Mouse (Mus musculus): ENCODE data around the gene Skil. TPM values are rescaled to one million over a fixed set of nuclear protein-coding genes. Genes with fewer than 3 reads are reported as not detected.
"Not testable (repeated sequence)": the region's sequence is repeated elsewhere in the genome, so short reads cannot be mapped to it uniquely, and the experiment has no call there.

The Skil gene
- polyA plus RNA-seq, 2 experiments = 13.7 to 20.6 TPM

DNA sequence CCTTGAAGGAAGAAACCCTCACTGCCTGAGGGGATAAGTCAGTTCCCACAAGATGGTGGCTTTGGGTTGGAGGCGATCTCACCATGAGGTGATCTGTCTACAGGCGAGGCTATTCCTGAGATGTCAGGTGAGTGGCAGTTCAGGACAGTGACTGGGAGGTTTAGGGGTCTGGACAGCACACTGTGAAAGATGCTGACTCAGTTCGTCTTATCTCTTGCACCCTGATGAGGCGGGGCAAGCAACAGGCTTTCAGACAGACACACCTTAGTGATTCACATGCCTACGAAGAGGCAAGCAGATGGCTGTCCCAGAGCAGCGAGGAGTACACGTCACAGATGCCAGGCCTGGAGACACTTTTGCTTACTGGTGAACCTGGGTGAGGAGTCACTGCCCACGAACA, 39.4 kb downstream of the Skil start:
- Histone ChIP-seq H3K4me2 (replicated peaks; ENCODE audit: low read depth, low read length, severe bottlenecking) (no peak overlapping the region), H3K36me3 (ENCODE audit: control insufficient read depth, insufficient read depth, low read length) (no peaks in the 10 kb centered on the region), H3K9me3 (ENCODE audit: control insufficient read depth, low read length) (no peaks in the 10 kb centered on the region), H3K27ac (replicated peaks; ENCODE audit: low read depth, low read length) (no peak overlapping the region), H3K27me3 (ENCODE audit: control insufficient read depth, insufficient read depth, low read length) (no peaks in the 10 kb centered on the region), H3K9ac (ENCODE audit: low read depth, low read length, severe bottlenecking) (no peak overlapping the region), H3K4me3 (replicated peaks; ENCODE audit: low read length) (no peak overlapping the region), H3K4me1 (ENCODE audit: control insufficient read depth, insufficient read depth, low read length) (no peaks in the 10 kb centered on the region)
- no peak for ATAC-seq (ENCODE audit: low FRiP score, low read depth)
- TF ChIP-seq POLR2A (IDR thresholded peaks at IDR 0.05; ENCODE audit: borderline replicate concordance, extremely low read depth, insufficient read depth, insufficient read length) = no peak
- DNase-seq (ENCODE audit: low spot score) = no peak
- WGBS = 85% methylated on average over 8 of the region's 8 CpGs

GRCm38 (mm10) chr3:31134696-31135095, 39.8 kb downstream of the Skil start:
- 74% methylated on average over 7 of the region's 7 CpGs for WGBS

GRCm38 (mm10) chr3:31136591-31136990, 41.7 kb downstream of the Skil start:
- not testable (repeated sequence) for H3K9me3 ChIP-seq (ENCODE audit: control insufficient read depth, low read length); H3K4me3 ChIP-seq (replicated peaks; ENCODE audit: low read length); H3K36me3 ChIP-seq (ENCODE audit: control insufficient read depth, insufficient read depth, low read length); DNase-seq (ENCODE audit: low spot score); H3K9ac ChIP-seq (ENCODE audit: low read depth, low read length, severe bottlenecking); H3K4me1 ChIP-seq (ENCODE audit: control insufficient read depth, insufficient read depth, low read length); H3K4me2 ChIP-seq (replicated peaks; ENCODE audit: low read depth, low read length, severe bottlenecking); H3K27me3 ChIP-seq (ENCODE audit: control insufficient read depth, insufficient read depth, low read length); ATAC-seq (ENCODE audit: low FRiP score, low read depth); H3K27ac ChIP-seq (replicated peaks; ENCODE audit: low read depth, low read length)
- WGBS = 59% methylated on average over 4 of the region's 4 CpGs

More at GRCm38 (mm10) chr3:31134696-31135095, 39.8 kb downstream of the Skil start:
- H3K4me1 ChIP-seq (ENCODE audit: control insufficient read depth, insufficient read depth, low read length) = no peaks in the 10 kb centered on the region
- no peak overlapping the region for H3K9ac ChIP-seq (ENCODE audit: low read depth, low read length, severe bottlenecking)
- no peaks in the 10 kb centered on the region for H3K27me3 ChIP-seq (ENCODE audit: control insufficient read depth, insufficient read depth, low read length)
- ATAC-seq (ENCODE audit: low FRiP score, low read depth) = no peak
- no peaks in the 10 kb centered on the region for H3K9me3 ChIP-seq (ENCODE audit: control insufficient read depth, low read length)
- no peak for TF ChIP-seq POLR2A (IDR thresholded peaks at IDR 0.05; ENCODE audit: borderline replicate concordance, extremely low read depth, insufficient read depth, insufficient read length)
- DNase-seq (ENCODE audit: low spot score) = no peak
- no peaks in the 10 kb centered on the region for H3K36me3 ChIP-seq (ENCODE audit: control insufficient read depth, insufficient read depth, low read length)
- no peak overlapping the region for H3K27ac ChIP-seq (replicated peaks; ENCODE audit: low read depth, low read length)
- no peak overlapping the region for H3K4me2 ChIP-seq (replicated peaks; ENCODE audit: low read depth, low read length, severe bottlenecking)
- H3K4me3 ChIP-seq (replicated peaks; ENCODE audit: low read length) = no peak overlapping the region

DNA sequence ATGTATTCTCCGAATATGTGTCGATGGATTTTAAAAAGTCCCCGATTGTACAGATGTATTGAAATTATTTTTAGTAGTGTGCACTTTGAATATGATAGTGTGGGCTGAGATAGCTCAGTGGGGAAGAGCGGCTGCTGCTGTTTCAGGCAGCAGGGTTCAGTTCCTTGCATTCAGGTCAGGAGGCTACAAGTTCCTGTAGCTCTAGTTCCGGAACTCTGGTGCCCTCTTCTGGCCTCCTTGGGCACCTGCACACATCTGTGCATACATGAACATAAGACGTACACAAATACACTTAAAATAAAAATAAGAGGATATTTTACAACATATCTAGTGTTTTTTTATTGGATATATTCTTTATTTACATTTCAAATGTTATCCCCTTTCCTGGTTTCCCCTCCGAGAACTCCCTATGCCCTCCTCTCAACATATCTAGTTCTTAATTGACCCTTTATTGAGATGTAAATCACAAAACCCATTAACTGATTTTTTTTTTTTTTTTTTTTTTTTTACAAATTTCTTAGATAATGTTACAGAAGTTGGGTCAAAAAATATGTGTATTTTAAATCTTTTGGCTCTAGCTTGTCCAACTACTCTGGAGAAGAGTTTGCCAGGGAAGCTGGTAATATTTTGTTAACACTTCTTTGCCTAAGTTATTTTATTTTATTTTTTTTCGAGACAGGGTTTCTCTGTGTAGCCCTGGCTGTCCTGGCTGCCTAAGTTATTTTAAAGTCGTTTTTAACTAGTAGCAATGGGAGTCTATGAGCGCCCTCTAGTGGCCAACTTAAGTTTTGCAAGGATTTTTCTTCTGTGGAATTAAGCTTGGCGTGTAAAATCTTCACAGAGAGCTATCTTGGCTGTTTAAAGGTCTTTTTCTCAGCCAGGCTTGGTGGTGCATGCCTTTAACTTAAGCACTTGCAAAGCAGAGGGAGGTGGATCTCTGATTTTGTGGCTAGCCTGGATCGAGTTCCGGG, 43.9 kb downstream of the Skil start:
- no peaks in the 10 kb centered on the region for H3K27me3 ChIP-seq (ENCODE audit: control insufficient read depth, insufficient read depth, low read length)
- H3K4me1 ChIP-seq (ENCODE audit: control insufficient read depth, insufficient read depth, low read length) = no peaks in the 10 kb centered on the region
- H3K9me3 ChIP-seq (ENCODE audit: control insufficient read depth, low read length) = no peaks in the 10 kb centered on the region
- no peak overlapping the region for H3K9ac ChIP-seq (ENCODE audit: low read depth, low read length, severe bottlenecking)
- DNase-seq (ENCODE audit: low spot score) = peak; percentile 91
- no peak overlapping the region for H3K4me2 ChIP-seq (replicated peaks; ENCODE audit: low read depth, low read length, severe bottlenecking)
- no peaks in the 10 kb centered on the region for H3K36me3 ChIP-seq (ENCODE audit: control insufficient read depth, insufficient read depth, low read length)
- H3K27ac ChIP-seq (replicated peaks; ENCODE audit: low read depth, low read length) = no peak overlapping the region
- H3K4me3 ChIP-seq (replicated peaks; ENCODE audit: low read length) = no peak overlapping the region
- 57% methylated on average over 13 of the region's 13 CpGs for WGBS
- ATAC-seq (ENCODE audit: low FRiP score, low read depth) = no peak
- TF ChIP-seq POLR2A (IDR thresholded peaks at IDR 0.05; ENCODE audit: borderline replicate concordance, extremely low read depth, insufficient read depth, insufficient read length) = no peak

DNA sequence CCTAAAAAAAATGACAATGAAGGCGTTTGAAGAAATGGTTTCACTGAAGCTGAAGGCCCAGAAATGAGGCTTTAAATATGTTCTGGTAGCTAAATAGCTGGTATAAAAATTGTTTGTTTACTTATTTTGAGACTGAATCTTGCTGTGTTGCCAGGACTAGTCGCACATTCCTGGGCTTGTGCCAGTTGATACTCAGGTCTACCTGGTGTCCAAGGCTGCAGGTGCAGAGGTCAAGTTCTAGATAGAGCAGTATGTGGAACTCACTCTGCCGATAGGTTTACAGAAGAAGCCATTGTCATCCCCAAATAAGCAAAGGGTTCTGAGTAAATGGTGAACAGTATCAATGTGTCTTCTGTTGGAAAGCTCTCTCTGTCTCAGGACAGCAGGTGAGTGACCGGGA, 46.8 kb downstream of the Skil start:
- Histone ChIP-seq H3K27me3 (ENCODE audit: control insufficient read depth, insufficient read depth, low read length) (no peaks in the 10 kb centered on the region), H3K4me1 (ENCODE audit: control insufficient read depth, insufficient read depth, low read length) (no peaks in the 10 kb centered on the region), H3K4me3 (replicated peaks; ENCODE audit: low read length) (no peak overlapping the region), H3K9me3 (ENCODE audit: control insufficient read depth, low read length) (no peaks in the 10 kb centered on the region), H3K36me3 (ENCODE audit: control insufficient read depth, insufficient read depth, low read length) (no peaks in the 10 kb centered on the region), H3K27ac (replicated peaks; ENCODE audit: low read depth, low read length) (no peak overlapping the region), H3K4me2 (replicated peaks; ENCODE audit: low read depth, low read length, severe bottlenecking) (no peak overlapping the region), H3K9ac (ENCODE audit: low read depth, low read length, severe bottlenecking) (no peak overlapping the region)
- no peak for DNase-seq (ENCODE audit: low spot score)
- ATAC-seq (ENCODE audit: low FRiP score, low read depth) = no peak
- 90% methylated on average over 4 of the region's 4 CpGs for WGBS
- no peak for TF ChIP-seq POLR2A (IDR thresholded peaks at IDR 0.05; ENCODE audit: borderline replicate concordance, extremely low read depth, insufficient read depth, insufficient read length)

DNA sequence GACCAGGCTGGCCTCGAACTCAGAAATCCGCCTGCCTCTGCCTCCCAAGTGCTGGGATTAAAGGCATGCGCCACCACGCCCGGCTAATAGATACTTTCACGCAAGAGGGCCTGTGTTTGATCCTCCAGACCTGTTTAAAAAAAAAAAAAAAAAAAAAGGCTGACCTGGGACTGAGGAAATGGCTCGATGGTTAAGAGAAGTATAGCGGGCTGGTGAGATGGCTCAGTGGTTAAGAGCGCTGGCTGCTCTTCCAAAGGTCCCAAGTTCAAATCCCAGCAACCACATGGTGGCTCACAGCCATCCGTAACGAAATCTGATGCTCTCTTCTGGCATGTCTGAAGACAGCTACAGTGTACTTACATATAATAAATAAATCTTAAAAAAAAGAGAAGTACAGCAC, 50.4 kb downstream of the Skil start:
- not testable (repeated sequence) for H3K9me3 ChIP-seq (ENCODE audit: control insufficient read depth, low read length); H3K4me3 ChIP-seq (replicated peaks; ENCODE audit: low read length); ATAC-seq (ENCODE audit: low FRiP score, low read depth); H3K9ac ChIP-seq (ENCODE audit: low read depth, low read length, severe bottlenecking); H3K4me2 ChIP-seq (replicated peaks; ENCODE audit: low read depth, low read length, severe bottlenecking); DNase-seq (ENCODE audit: low spot score); H3K36me3 ChIP-seq (ENCODE audit: control insufficient read depth, insufficient read depth, low read length); H3K27ac ChIP-seq (replicated peaks; ENCODE audit: low read depth, low read length); H3K4me1 ChIP-seq (ENCODE audit: control insufficient read depth, insufficient read depth, low read length); H3K27me3 ChIP-seq (ENCODE audit: control insufficient read depth, insufficient read depth, low read length)
- 82% methylated on average over 11 of the region's 11 CpGs for WGBS

Data from limb, embryonic 14.5 days (tissue).